Mouse (Mus musculus) stomach, embryonic 14.5 days (tissue): ENCODE measurements around the gene Spink4. TPM values are rescaled to one million over a fixed set of nuclear protein-coding genes. Genes with fewer than 3 reads are reported as not detected.
"Not testable (repeated sequence)": the region's sequence is repeated elsewhere in the genome, so short reads cannot be mapped to it uniquely, and the experiment has no call there.

Experiments
- ATAC-seq: fragments of 200-750 bp; cut with Nextera tagmentation; 2 replicates; pipeline ENCODE4 v1.8.0; 2017; ENCODE audit warnings: low read depth, moderate TSS enrichment; ENCODE audit not compliant: insufficient number of reproducible peaks, insufficient read depth, low FRiP score
- H3K27ac ChIP-seq: fragments of 300-500 bp; sonication (generic); 2 replicates; pipeline ENCODE4 v1.5.1; 2014; ENCODE audit warnings: mild to moderate bottlenecking, low read length, moderate library complexity, mixed read lengths
- H3K27me3 ChIP-seq: fragments of 300-500 bp; sonication (generic); 2 replicates; pipeline ENCODE4 v1.6.1; 2014; ENCODE audit warnings: low read length, control low read depth, mixed read lengths; ENCODE audit not compliant: control insufficient read depth, insufficient read depth
- H3K36me3 ChIP-seq: fragments of 300-500 bp; sonication (generic); 2 replicates; pipeline ENCODE4 v1.6.1; 2014; ENCODE audit warnings: mild to moderate bottlenecking, control low read depth, low read length, moderate library complexity, mixed read lengths; ENCODE audit not compliant: control insufficient read depth, insufficient read depth
- H3K4me1 ChIP-seq: fragments of 300-500 bp; sonication (generic); 2 replicates; pipeline ENCODE4 v1.6.1; 2014; ENCODE audit warnings: low read length, control low read depth, mixed read lengths; ENCODE audit not compliant: control insufficient read depth, insufficient read depth
- H3K4me2 ChIP-seq: fragments of 300-500 bp; sonication (generic); replicated peaks from 2 replicates; pipeline ENCODE4 v1.6.1; 2014; ENCODE audit warnings: low read depth, low read length, control low read depth
- H3K4me3 ChIP-seq: fragments of 300-500 bp; sonication (generic); 2 replicates; pipeline ENCODE4 v1.5.1; 2014; ENCODE audit warnings: low read depth, low read length, control low read depth
- H3K9ac ChIP-seq: fragments of 300-500 bp; sonication (generic); replicated peaks from 2 replicates; pipeline ENCODE4 v1.6.1; 2014; ENCODE audit warnings: low read depth, mild to moderate bottlenecking, control low read depth, low read length, moderate library complexity, mixed read lengths
- H3K9me3 ChIP-seq: fragments of 300-500 bp; sonication (generic); 2 replicates; pipeline ENCODE4 v1.6.1; 2016; ENCODE audit warnings: low read depth, low read length, control low read depth; ENCODE audit not compliant: control insufficient read depth
- WGBS: fragments of 180-500 bp; shearing (Covaris S2); extraction: QIAGEN DNeasy Blood & Tissue Kit; methylation state at CpG from one replicate; pipeline ENCODE4 v1.1.7; 2014; 5-methylcytosine and 5-hydroxymethylcytosine counted together
- polyA plus RNA-seq: library from polyadenylated mRNA; unstranded; fragments of >200 nt; fragmentation: Nextera tagmentation; extraction: Ambion mirVana; gene quantifications from 2 replicates; pipeline ENCODE4 v1.2.1, GENCODE M21; 2014

Spink4 gene
- polyA plus RNA-seq, 1 experiment from 2014 or later, result not detected

GRCm38 (mm10) chr4:40934369-40934768 lies 14.5 kb downstream of the Spink4 start:
- not testable (repeated sequence) for H3K4me1 ChIP-seq, H3K9ac ChIP-seq, H3K4me3 ChIP-seq, H3K27ac ChIP-seq, ATAC-seq, H3K27me3 ChIP-seq, H3K4me2 ChIP-seq, H3K9me3 ChIP-seq
- H3K36me3 ChIP-seq, result peaks cover 50% of the 10 kb centered on the region
- WGBS, result 93% methylated on average over 3 of the region's 3 CpGs

GRCm38 (mm10) chr4:40936175-40936839 lies 16.5 kb downstream of the Spink4 start:
- H3K4me2 ChIP-seq, result no peak overlapping the region
- no peak overlapping the region for H3K4me3 ChIP-seq
- no peak overlapping the region for H3K9ac ChIP-seq
- ATAC-seq, result no peak
- no peaks in the 10 kb centered on the region for H3K27me3 ChIP-seq
- H3K36me3 ChIP-seq, result peaks cover 67% of the 10 kb centered on the region
- no peaks in the 10 kb centered on the region for H3K4me1 ChIP-seq
- H3K9me3 ChIP-seq, result 0 out of 2 replicates have a peak, but pooled peaks cover 5% of the 10 kb centered on the region
- whole genome bisulfite sequencing, result 90% methylated on average over 9 of the region's 9 CpGs
- no peak overlapping the region for H3K27ac ChIP-seq

DNA sequence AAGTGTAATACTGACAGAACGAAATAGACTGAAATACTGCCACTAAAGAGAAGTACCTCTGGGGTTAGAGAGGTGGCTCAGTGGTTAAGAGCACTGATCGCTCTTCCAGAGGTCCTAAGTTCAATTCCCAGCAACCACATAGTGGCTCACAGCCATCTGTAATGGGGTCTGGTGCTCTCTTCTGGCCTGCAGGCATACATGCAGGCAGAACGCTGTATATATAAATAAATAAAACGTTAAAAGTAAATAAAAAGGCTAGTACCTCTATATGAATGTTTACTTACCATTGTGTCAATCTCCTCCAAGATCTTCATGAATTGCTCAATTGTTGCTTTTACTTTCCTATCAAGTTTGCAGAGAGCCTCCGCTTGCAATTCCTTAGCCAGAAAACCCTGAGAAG lies 18.9 kb downstream of the Spink4 start:
- Histone ChIP-seq H3K27me3 (no peaks in the 10 kb centered on the region), H3K36me3 (peaks cover 70% of the 10 kb centered on the region), H3K4me2 (no peak overlapping the region), H3K9me3 (0 out of 2 replicates have a peak, but pooled peaks cover 5% of the 10 kb centered on the region), H3K27ac (no peak overlapping the region), H3K4me3 (no peak overlapping the region), H3K9ac (no peak overlapping the region), H3K4me1 (no peaks in the 10 kb centered on the region)
- ATAC-seq, result no peak
- 92% methylated on average over 5 of the region's 5 CpGs for WGBS

DNA sequence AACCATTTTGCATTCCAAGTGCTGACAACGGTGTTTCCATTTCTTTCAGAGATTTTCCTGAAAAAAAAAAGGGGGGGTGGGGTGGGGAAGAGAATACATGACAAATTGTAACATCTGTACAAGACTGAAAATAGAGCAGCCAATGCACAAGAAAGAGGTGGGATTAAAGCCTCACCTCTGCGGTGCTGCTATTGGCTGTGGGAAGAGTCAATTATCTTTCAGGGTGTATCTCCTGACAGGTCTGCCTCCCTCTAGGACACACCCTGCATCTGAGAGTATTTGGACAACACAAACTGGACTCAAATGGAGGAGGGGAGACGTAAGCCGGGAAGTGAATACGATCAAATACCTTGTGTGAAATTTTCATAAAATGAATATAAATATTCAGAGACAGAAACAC lies 23.8 kb downstream of the Spink4 start:
- Histone ChIP-seq H3K4me2 (no peak overlapping the region), H3K36me3 (peaks cover 46% of the 10 kb centered on the region), H3K27ac (no peak overlapping the region), H3K9me3 (0 out of 2 replicates have a peak, but pooled peaks cover 5% of the 10 kb centered on the region), H3K4me1 (peaks cover 7% of the 10 kb centered on the region), H3K4me3 (no peak overlapping the region), H3K9ac (no peak overlapping the region), H3K27me3 (no peaks in the 10 kb centered on the region)
- no peak for ATAC-seq
- WGBS, result 97% methylated on average over 5 of the region's 5 CpGs

DNA sequence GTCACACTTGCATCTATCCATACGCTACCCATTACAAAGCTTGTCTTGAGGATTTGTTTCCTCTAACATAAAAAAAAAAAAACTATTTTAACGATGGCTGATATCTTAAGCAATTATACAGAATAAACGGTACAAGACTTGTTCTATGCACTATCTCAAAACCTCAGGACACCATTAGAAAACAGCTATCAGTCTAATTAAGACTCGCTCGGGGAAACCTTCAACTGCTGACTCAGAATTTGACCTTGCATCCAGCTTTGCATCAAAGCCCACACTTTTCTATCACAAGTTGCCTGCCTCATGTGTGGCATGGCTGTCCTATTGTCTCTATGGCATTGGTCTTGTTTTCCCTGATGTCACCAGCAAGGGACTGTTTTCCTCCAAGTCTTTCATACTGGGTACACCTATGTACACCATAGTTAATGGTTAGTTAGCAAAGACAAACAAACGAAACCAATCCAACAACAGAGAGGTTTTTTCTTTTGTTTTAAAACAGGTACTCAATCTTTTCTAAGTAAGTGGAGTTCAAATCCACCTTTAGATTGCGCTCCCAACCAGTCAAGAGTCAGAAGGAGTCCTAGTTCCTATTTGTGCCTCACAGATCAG lies 26.8 kb downstream of the Spink4 start:
- H3K27ac ChIP-seq, result no peak overlapping the region
- peak overlapping the region; percentile 80; the same call in 1 of the 2 replicates for H3K9ac ChIP-seq
- WGBS, result 75% methylated on average over 7 of the region's 7 CpGs
- H3K9me3 ChIP-seq, result no peaks in the 10 kb centered on the region
- peaks cover 32% of the 10 kb centered on the region for H3K36me3 ChIP-seq
- H3K4me2 ChIP-seq, result peak overlapping the region; percentile 84
- no peaks in the 10 kb centered on the region for H3K27me3 ChIP-seq
- no peak for ATAC-seq
- H3K4me1 ChIP-seq, result peaks cover 14% of the 10 kb centered on the region
- peak overlapping the region; percentile 92 for H3K4me3 ChIP-seq

GRCm38 (mm10) chr4:40947565-40948159 lies 27.8 kb downstream of the Spink4 start:
- ATAC-seq, result peak; percentile 3; the same call in 1 of the 2 replicates
- Histone ChIP-seq H3K9me3 (no peaks in the 10 kb centered on the region), H3K4me2 (peak overlapping the region; percentile 84), H3K4me1 (peaks cover 14% of the 10 kb centered on the region), H3K9ac (peak overlapping the region; percentile 80), H3K27ac (peak overlapping the region; percentile 85), H3K4me3 (peak overlapping the region; percentile 92), H3K36me3 (peaks cover 29% of the 10 kb centered on the region), H3K27me3 (no peaks in the 10 kb centered on the region)
- WGBS, result under 1% methylated on average over 40 of the region's 40 CpGs

- Histone ChIP-seq H3K27me3 (no peaks in the 10 kb centered on the region), H3K4me3 (peak within 1 kb of the TSS; percentile 92), H3K27ac (peak within 1 kb of the TSS; percentile 85), H3K36me3 (peaks cover 30% of the 10 kb centered on the region; the same call in 1 of the 2 replicates), H3K4me1 (peaks cover 14% of the 10 kb centered on the region), H3K9me3 (no peaks in the 10 kb centered on the region), H3K9ac (peak within 1 kb of the TSS; percentile 80), H3K4me2 (peak within 1 kb of the TSS; percentile 85)
- peak; percentile 98 for ATAC-seq
- under 1% methylated on average over 48 of the region's 50 CpGs for WGBS
These were observed 28.4 kb downstream of the Spink4 start, which contains the start of the genes Bag1 and Chmp5 for GRCm38 (mm10) chr4:40948160-40948708. Bag1 (minus strand) TSS chr4:40948294. Chmp5 (plus strand) TSS chr4:40948407.

GRCm38 (mm10) chr4:40953521-40953920 lies 33.7 kb downstream of the Spink4 start:
- H3K9me3 ChIP-seq, result no peaks in the 10 kb centered on the region
- no peak overlapping the region for H3K4me2 ChIP-seq
- H3K27ac ChIP-seq, result no peak overlapping the region
- H3K9ac ChIP-seq, result no peak overlapping the region
- no peak overlapping the region for H3K4me3 ChIP-seq
- WGBS, result 100% methylated on average over 1 of the region's 1 CpGs
- no peak for ATAC-seq
- peaks cover 7% of the 10 kb centered on the region; the same call in 1 of the 2 replicates for H3K4me1 ChIP-seq
- no peaks in the 10 kb centered on the region for H3K27me3 ChIP-seq
- H3K36me3 ChIP-seq, result peaks cover 64% of the 10 kb centered on the region
